In genomic region chr16:94006706-94007665, GRCm38 (mm10) we compare ENCODE assay signal across 15 mouse cellular contexts. TPM values are rescaled to one million over a fixed set of nuclear protein-coding genes. Genes with fewer than 3 reads are reported as not detected.
DNase-seq lines count a peak whose midpoint lies in the region; ATAC-seq and TF ChIP-seq lines count a peak whose summit lies in the region.
"Had no signal": no experiment of that assay in that cellular context is flagged by ENCODE, and none has a peak within 500 bp of the region (broad histone marks: within the 10 kb centered on the region; RNA-seq: fewer than 3 reads in every experiment).

No protein-coding gene starts in this region.

- no peak for ATAC-seq in kidney, embryonic 15.5 days (replicated peaks; ENCODE audit: low FRiP score)
- no peak for ATAC-seq in forebrain, postnatal 0 days
- ATAC-seq: inflammation-experienced regulatory T-cells, adult 6 months had no signal

- H3K36me3 ChIP-seq in kidney, embryonic 15.5 days: no peaks in the 10 kb centered on the region
- H3K36me3 ChIP-seq in forebrain, postnatal 0 days (ENCODE audit: insufficient read depth): no peaks in the 10 kb centered on the region

- H3K9ac ChIP-seq in kidney, embryonic 15.5 days: no peak overlapping the region
- H3K9ac ChIP-seq in forebrain, postnatal 0 days: no peak overlapping the region

- WGBS in kidney, embryonic 15.5 days: 34% methylated on average over 23 of the region's 23 CpGs
- 62% methylated on average over 23 of the region's 23 CpGs for WGBS in forebrain, postnatal 0 days

- peaks cover 22% of the 10 kb centered on the region for H3K4me1 ChIP-seq in kidney, embryonic 15.5 days
- no peaks in the 10 kb centered on the region for H3K4me1 ChIP-seq in forebrain, postnatal 0 days (ENCODE audit: insufficient read depth)

- DNase-seq in kidney, adult 11 months: no peak
- DNase-seq in ES-CJ7 (ENCODE audit: low read depth, low spot score): peak; percentile 82
- DNase-seq in embryo, embryonic 9.5 days (ENCODE audit: extremely low spot score): peak; percentile 33
- DNase-seq in mesoderm, embryonic 11.5 days (ENCODE audit: low read depth, low spot score): peak; percentile 70
- no peak for DNase-seq in urinary bladder, postnatal 14 days (ENCODE audit: low spot score)
- DNase-seq in retina, postnatal 1 day: no peak
- no peak for DNase-seq in forebrain, postnatal 0 days
- DNase-seq: cerebellum, postnatal 36 days; gastrocnemius, adult 2 months; lung, adult 2 months; right cerebral cortex, adult 18-20 months; thymus, postnatal 36 days had no signal

- no peak overlapping the region; the same call in 1 of the 2 replicates for H3K4me3 ChIP-seq in kidney, embryonic 15.5 days (replicated peaks)
- no peak overlapping the region for H3K4me3 ChIP-seq in forebrain, postnatal 0 days (ENCODE audit: low read depth, low read length)
- H3K4me3 ChIP-seq: gastrocnemius, adult 2 months had no signal

- H3K9me3 ChIP-seq in kidney, embryonic 15.5 days (replicated peaks): no peaks in the 10 kb centered on the region
- H3K9me3 ChIP-seq in forebrain, postnatal 0 days (ENCODE audit: low read length): no peaks in the 10 kb centered on the region

- H3K27ac ChIP-seq in kidney, embryonic 15.5 days: 0 out of 2 replicates have a peak overlapping the region, but pooled peaks have one; percentile 11
- H3K27ac ChIP-seq in forebrain, postnatal 0 days (ENCODE audit: low read depth, low read length): no peak overlapping the region
- H3K27ac ChIP-seq: gastrocnemius, adult 2 months had no signal

- H3K4me2 ChIP-seq in kidney, embryonic 15.5 days: peak overlapping the region; percentile 49
- H3K4me2 ChIP-seq in forebrain, postnatal 0 days (ENCODE audit: low read depth): no peak overlapping the region

- peaks cover 33% of the 10 kb centered on the region for H3K27me3 ChIP-seq in kidney, embryonic 15.5 days
- no peaks in the 10 kb centered on the region for H3K27me3 ChIP-seq in forebrain, postnatal 0 days (ENCODE audit: insufficient read depth, low read length)

- no peak for TF ChIP-seq CTCF in forebrain, postnatal 0 days (IDR thresholded peaks at IDR 0.05; ENCODE audit: low read depth)

RNA-seq across cellular contexts. Expression of gene Cldn14, which starts 1.7 kb away (rescaled TPM):
- polyA plus RNA-seq in kidney, embryonic 15.5 days (2015; fragmentation: Nextera tagmentation; extraction: Ambion mirVana): 0.21 TPM in 1 of 2 replicates, not detected in the other
- 0.23 TPM in 1 of 2 replicates, not detected in the other for total RNA-seq in forebrain, postnatal 0 days (2014; rRNA removed)
- polyA plus RNA-seq in forebrain, postnatal 0 days (2015; fragmentation: Nextera tagmentation; extraction: Ambion mirVana): not detected in 2 replicates
- total RNA-seq: gastrocnemius, adult 2 months had no signal
- polyA plus RNA-seq: heart, embryonic 16.5 days; inflammation-experienced regulatory T-cells, adult 6 months had no signal

Comparison
In these comparisons a context has a peak if more than half of its experiments do, and no peak if none do; other contexts are left out.
1. DNase-seq: peak in ES-CJ7 (single experiment), embryo, embryonic 9.5 days (single experiment) and mesoderm, embryonic 11.5 days (single experiment); none in kidney, adult 11 months (single experiment), urinary bladder, postnatal 14 days (single experiment), retina, postnatal 1 day (single experiment) and forebrain, postnatal 0 days (single experiment).